Mouse (Mus musculus) retina, postnatal 1 day (tissue): ENCODE measurements at regions not wholly inside any gene's neighbourhood (a gene's known extent, or its start where the extent isn't known, plus 50 kb on each side); places are given as distances from the start of the nearest gene placed in this dataset.

Source experiments
- DNase-seq: peaks from one replicate; pipeline ENCODE4 v3.0.0-alpha.2; 2012

DNA sequence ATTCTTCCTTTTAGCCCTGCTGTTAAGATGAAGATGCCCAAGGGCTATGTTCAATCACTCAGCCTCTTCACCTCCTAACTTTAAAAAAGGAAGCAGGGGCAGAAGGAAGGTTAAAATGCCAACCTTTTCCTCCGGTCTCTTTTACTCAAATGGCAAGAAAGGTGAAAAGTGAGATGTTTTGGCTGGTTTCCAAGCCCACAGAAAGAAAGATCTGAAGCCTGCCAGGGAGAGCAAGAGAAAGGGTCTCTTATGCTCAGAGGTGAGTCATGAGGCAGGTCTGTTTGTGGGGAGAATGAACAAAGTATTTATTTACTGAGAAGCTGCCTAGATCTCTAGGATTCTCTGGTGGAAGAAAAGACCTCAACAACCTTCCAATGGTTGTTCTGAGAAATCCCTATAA is 162.1 kb upstream of the Kirrel3 start:
- DNase-seq = no peak

- DNase-seq = no peak
These were observed 157.0 kb upstream of the Kirrel3 start for GRCm38 (mm10) chr9:34328723-34329122.

DNA sequence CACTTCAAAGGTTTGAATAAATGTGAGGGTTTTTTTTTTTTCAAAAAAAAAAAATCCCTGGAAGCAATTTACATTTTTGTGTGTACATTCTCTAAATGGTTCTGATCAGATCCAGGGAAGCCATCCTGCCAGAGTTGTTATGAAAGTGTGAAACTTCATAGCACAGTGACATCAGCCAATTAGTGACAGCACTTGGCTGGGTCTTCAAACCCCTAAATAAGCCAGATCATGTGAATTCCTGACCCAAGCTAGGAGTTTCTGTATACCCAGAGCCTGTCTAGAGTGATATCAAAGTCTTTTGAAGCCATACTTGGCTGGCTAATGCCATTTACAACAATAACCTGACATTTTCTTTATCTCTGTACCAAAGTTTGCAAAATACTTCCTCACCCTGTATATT is 151.6 kb upstream of the Kirrel3 start:
- DNase-seq = no peak

DNA sequence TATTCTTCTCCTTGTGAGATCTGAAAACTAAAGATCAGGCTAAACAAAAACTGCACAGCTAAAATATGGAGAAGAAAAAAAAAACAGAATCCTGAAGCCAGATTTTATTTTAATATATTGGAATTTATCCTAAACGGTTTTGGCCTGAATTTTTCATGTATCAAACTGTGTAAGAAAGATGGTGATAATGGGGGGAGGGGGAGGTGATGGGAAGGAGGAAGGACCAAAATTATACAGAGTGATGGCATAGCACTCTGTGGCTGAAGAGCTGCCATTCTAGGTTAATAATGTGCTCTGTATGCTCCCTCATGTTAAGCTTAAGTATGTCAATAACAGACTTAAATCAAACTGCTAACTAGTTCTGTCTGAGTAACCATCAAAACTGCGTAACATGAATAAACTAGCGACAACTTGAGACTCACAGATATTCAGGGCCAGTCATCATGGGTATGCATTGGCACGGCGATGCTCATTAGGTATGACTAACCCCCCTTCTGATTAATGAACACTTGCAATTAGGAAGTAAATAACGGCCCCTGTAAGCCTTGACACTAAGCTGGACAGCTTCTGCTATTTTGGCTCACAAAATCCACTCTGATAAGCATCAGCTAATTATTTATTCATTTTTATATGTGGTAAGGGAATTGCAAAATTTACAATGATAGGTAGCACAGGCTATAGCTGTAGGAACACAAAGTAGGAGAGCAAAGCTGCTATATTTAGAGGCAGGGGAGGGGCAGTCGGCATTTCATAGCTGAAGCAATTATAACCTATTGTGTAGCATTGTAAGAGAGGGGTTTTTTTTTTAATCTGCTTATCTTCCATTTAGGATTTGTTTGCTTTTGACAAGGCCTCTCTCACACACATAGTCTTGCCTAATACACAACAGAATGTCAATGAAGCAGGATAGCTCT is 150.9 kb upstream of the Kirrel3 start:
- DNase-seq = peak; percentile 31

DNA sequence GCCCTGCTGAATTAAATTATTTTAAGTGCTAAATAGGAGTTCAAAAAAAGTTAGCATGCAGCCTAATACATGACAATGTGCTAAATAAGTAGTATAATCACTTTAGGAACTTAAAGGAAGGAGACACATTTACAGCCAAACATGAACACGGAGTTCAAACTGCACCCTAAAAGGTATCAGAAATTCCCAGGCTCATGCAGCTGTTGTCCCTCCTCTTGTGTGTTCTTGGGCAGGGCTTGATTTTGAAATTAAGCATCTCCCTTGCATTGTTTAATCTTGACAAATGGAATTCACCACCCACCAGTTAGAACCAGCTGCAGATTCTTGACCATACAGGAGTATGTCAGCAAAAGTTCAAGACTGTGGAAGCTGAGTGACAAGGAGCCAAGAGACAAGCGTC is 137.3 kb upstream of the Kirrel3 start:
- DNase-seq = no peak

- DNase-seq = no peak
These were observed 135.7 kb upstream of the Kirrel3 start for GRCm38 (mm10) chr9:34349997-34350396.

- DNase-seq = no peak
These were observed 131.9 kb upstream of the Kirrel3 start for GRCm38 (mm10) chr9:34353744-34354143.

DNA sequence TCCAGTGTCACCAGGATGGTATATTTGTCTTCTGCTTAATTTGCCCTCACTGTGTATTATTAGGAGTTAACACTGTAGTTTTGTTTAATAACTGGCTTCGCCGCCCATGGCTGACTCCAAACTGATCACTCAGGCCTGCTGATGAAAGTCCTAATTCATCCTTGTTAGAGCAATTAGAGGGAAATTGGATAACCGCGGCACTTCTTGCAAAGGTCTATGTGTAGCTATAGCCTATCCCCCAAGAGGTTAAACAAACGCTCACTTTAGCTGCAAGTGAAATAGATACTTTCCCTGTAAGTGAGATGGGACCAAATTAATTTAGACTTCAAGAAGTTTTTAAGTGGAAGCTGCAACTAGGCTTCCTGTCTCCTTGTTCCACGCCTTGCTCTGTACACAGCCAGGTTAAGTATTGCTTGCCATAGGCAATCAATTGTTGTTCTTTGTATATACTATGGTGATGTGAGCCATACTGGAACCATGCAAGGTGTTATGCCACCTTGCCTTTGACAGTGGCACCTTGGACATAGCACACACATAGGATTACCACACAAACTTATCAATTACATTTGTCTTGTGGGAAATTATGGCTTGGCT is 130.9 kb upstream of the Kirrel3 start:
- no peak for DNase-seq

DNA sequence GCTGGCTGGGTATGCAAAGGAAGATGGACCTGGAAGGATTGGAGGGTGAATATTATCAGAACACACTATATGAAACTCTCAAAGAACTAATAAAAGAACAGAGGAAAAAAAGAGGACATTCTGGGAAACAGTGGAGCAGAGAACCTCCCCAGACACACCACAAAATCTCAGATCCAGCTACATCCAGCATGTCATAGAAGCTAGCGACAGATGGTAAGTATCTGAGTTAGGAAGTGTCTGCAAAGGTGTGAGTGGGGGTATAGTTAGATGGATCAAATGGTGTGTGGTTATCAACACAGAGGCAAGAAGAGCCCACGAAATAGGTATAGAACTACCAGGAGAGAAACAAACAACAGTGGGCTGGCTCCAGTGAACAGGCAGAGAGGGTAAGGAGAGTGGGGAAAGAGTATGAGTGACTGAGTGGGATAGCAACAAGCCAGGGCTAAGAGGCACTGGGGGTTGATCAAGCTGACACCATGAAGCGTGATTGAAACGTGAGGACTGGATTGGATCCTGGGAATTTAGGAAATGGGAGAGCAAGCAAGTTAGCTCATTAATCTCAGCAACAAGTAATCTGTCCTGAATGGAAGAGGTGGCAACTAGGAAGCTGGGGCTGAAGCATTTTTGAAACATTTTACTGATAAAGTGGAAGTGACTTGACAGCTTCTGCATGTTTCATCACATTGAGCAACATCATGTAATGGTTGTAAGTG is 114.9 kb upstream of the Kirrel3 start:
- DNase-seq = no peak

DNA sequence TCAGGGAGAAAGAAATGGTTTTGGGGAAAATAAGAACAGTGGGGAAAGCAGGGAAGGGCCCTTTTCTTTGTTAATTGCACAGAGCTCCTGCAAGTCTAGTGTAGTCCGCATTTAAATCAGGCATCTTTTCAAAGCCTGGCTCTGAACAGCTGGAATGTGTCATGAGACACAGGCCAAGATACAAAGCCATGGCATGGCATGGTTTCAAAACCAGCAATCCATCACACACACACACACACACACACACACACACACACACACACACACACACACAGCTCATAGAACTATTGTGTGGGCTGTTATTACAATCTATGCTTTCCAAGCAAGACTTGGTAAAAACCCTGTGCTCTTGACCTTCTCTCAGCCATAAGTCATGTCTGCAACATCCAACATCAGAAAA is 110.5 kb upstream of the Kirrel3 start:
- DNase-seq = no peak

GRCm38 (mm10) chr9:34380008-34380407 is 105.7 kb upstream of the Kirrel3 start:
- DNase-seq = no peak

GRCm38 (mm10) chr9:34381601-34382000 is 104.1 kb upstream of the Kirrel3 start:
- no peak for DNase-seq

GRCm38 (mm10) chr9:34382208-34382607 is 103.5 kb upstream of the Kirrel3 start:
- DNase-seq = no peak

DNA sequence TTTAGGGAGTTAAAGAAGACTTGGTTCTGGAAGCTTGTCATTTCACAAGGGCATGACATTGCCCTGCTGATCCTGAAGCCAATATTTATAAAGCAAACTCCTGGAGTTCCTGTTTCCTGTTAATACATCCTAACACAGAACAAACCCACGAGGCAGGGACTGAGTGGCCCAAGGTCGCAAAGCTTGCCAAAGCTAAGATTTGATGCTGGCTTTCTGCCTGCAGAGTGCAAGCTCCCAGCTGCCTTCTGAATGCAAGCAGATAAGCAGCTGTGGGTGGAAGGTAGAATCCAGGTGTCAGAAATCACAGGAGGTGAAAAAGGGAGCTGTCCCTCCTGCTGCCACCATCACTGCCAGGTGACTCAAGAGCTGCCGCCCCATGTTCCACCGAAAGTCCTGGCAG is 99.6 kb upstream of the Kirrel3 start:
- no peak for DNase-seq

GRCm38 (mm10) chr9:34393042-34393441 is 92.7 kb upstream of the Kirrel3 start:
- DNase-seq = no peak

DNA sequence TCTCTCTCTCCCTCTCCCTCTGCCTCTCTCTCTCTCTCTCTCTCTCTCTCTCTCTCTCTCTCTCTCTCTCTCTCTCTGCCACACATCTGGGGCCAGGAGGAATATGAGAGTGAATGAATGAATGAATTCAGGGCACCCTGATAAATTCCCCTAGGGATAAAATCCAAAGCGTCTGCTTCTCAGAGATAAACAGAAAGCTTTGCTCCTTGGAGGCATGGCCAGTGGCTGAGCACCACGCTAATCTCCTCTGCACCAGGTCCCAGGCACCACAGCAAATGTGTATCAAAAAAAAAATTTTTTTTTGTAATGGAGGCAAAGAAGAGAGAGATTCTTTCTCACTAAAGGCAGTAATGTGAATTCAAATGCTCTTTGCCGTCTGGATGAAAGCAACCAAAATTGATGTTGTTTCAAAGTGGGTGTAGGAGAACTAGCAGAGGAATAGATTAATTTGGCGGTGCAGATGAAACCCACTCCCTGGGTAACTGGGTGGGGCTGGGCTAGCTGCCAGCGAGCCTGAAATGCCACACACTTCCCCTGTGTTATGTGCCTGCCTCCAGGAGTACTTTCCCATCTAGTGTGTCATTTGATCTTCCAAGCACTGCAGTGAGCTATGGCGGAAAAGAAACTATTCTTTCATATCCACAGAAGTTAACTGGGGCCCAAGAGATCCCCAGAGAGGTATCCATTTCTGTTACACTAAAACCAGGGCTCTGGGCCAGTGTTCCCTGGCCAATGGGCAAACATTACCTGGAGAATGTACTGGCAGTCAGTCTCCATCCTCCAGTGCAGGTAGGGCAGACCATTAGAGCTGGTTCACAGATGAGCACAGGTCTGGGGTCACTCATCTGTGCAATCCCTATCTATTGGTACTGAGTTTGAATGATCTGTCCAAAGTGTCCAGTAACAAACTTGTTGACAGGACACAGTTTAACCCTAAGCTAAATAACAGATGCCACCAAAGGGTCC is 89.6 kb upstream of the Kirrel3 start:
- DNase-seq = no peak

DNA sequence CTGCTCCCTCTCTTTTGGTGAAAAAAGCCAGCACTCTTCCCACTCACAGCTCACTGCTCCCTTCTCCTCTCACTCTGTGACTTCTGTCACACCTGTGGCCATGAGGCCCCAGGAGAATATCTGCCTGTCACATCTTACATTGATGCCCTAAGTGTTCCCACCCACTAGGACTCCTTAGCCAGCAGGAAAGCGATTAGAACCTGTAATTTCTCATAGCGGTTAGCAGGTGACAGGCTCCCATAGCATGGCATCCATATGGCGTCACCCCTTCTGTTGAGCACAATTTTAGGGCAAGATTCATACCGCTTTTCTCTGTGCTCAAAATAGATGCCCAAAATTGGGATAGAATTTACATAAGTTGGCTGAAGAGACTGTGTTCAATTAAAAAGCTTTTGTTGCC is 74.0 kb upstream of the Kirrel3 start:
- DNase-seq = no peak

- no peak for DNase-seq
These were observed 69.5 kb upstream of the Kirrel3 start for GRCm38 (mm10) chr9:34416153-34416552.

DNA sequence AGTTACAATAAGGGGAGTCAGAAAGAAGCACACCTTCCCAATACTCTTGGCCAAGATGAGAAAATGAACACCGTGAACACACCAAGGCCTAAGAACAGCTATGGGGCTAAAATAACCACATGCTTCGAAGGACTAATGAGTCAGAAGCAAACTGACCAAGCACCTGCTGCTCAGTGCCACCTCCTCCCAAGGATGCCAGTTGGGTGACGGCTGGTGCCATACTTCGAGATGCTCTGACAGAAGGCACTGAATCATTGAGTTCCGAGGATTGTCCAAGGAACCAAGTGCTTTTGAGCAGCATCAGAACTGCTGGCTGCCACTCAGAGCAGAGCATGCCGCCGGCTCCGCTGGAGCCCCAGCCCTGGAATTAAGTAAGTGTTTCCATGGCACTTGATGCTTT is 67.6 kb upstream of the Kirrel3 start:
- no peak for DNase-seq

DNA sequence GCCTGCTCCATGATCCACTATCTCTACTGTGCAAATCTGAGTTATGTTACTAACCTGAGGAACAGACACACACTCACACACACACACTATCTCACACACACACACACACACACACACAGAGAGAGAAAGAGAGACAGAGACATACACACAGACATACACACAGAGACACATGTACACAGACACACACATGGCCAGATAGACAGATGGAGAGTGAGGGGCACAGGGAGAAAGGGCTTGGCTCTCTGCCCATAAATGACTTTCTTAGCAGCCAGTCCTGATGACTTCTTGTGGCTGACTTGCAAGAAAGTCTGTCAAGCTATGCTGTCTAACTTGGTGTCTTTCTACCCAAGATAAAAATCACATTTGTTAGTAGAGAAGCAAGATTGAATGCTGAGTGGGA is 63.7 kb upstream of the Kirrel3 start:
- DNase-seq = no peak

DNA sequence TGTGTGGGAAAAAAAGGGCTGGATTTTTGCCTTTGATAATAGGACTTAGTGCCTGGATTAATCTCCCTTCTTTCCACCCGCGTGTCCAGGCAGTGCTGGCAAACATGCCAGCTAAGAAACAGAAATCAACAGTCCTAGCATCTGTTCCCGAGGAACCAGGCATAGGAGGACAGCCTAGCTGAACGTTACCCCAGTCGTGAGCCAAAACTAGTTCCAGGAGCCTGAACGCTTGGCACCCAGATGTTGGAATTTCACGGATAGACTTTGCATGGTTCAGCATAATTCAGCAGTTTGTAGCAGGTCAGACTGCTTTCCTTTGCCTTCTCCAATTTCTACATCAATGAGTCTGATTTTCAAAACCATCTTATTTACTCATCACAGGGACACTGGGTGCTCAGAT is 62.6 kb upstream of the Kirrel3 start:
- DNase-seq = no peak

GRCm38 (mm10) chr9:34426589-34426988 is 59.1 kb upstream of the Kirrel3 start:
- no peak for DNase-seq

DNA sequence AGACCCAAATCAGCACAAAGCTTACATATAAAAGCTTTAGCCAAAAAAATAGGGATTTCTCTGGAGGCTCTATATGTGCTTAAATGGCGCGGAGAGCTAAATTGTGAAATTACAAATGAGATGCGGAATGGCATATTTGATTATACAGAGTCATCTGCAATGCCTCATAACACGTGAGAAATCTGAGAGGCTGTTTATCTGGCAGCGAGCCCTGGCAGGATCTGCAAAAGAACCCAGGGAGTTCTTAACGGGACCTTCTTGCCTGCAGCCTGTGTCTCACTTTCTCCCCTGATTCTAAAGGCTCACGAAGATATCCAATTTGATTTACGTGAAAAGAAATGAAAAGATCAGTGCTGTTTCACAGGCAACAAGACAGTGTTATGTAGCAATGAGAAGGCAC is 58.0 kb upstream of the Kirrel3 start:
- no peak for DNase-seq
